Mouse (Mus musculus): ENCODE measurements around the gene Mcoln2. TPM values are rescaled to one million over a fixed set of nuclear protein-coding genes. Genes with fewer than 3 reads are reported as not detected.
"Not testable (repeated sequence)": the region's sequence is repeated elsewhere in the genome, so short reads cannot be mapped to it uniquely, and the experiment has no call there.

The Mcoln2 gene
- total RNA-seq, 2 experiments from 2014 or later: not detected

DNA sequence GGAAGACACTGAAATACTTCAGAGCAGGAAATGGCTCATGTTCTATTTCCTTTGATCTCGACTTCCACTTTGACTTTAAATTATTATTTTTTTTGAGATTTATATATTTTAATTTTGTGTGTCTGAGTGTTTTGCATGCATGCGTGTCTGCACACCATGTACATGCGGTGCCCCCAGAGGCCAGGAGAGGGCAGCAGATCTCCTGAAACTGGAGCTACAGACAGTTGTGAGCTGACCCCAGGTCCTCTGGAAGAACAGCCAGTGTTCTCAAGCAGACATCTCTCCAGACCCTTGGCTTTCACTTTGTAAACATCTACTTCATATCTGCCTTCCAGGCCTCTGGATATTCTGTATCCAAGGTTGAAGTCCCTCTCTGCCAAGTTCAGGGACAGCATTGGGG lies 31.4 kb downstream of the Mcoln2 start:
- peak in 1 of 2 experiments; percentile 62 for DNase-seq (ENCODE audit: extremely low spot score in 1 of 2, low spot score in 1 of 2)

DNA sequence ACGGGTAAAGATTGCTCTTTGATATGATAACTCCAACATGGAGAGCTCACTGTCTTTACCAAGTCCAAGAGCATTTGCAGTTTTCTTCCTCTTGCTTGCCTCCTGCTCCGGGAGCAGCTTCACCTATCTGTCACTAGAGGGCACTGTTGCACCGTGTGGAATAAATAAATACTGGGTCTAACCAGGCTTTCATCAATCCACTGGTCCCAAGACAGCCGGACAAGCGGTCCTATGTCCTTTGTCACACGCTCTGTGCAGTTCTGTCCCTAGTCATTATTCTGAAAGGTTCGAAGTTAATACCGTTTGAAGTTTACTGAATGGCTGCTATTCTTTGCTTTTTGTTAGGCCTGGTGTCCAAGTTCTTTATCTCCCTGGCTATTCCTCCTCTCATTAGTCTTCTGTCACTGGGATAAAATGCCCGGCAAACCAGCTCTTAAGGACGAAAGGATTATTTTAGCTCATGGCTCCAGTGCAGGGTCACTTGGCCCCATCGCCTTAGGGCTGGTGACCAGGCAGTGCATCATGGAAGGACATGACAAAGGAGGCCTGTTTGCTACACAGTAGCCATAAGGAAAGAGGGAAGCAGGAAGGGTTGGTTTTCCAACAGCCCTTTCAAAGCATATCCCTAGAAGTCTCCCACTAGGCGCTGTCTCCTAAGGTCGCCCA lies 35.5 kb downstream of the Mcoln2 start:
- peak; percentile 54 to 66 for DNase-seq (ENCODE audit: extremely low spot score in 1 of 2, low spot score in 1 of 2)

DNA sequence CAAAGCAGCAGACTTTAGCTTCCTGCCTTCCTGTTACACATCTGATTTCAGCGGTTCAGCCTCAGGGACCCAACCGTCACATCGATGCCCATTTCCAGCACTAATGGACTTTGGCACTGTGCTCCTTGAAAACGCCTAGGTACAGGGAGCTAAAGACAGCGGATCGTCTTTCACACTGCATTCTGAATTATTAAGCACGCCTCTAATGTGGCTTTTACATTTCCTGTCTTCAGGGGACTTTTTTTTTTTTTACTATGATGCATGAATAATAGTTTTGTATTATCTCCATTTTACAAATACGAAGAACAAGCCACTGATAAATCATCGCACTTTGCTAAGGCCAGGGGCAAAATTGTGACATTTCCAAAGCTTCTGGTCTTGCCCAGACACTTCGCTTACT lies 36.4 kb downstream of the Mcoln2 start:
- no peak for DNase-seq (ENCODE audit: extremely low spot score in 1 of 2, low spot score in 1 of 2)

DNA sequence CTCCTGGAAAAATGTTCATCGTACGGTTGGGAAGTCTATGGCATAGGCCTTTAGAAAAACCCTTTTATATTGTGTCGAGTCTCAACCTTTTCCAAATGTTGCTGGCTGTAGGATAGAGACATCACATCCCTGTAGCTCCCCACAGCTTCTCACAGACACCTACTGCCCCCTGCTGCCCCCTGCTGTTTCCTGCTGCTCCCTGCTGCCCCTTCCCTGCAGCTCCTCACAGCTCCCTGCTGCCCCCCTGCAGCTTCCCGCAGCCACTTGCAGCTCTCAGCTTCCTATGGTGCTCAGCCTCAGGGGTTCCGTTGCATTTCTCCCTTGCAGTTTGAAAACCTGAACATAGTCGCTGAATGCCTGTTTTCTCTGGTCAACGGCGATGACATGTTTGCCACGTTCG lies 40.3 kb downstream of the Mcoln2 start:
- DNase-seq (ENCODE audit: extremely low spot score in 1 of 2, low spot score in 1 of 2): no peak

DNA sequence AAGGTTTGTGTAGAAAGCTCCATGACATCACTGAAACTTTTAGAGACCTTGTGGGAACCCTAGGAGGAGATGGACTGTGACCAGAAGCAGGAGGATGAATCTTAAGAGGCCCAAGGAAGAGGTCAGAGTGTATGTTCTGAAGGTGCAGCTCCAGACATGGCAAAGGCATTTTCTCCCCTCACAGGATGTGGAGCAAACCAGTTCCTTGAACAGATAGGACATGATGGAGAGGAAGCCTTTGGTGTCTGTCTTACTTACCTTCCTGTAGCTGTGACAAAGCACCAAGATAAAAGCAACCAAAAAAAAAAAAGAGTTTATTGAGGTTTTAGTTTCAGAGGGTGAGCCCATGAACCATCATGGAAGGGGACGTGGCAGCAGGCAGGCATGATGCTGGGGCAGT lies 42.9 kb downstream of the Mcoln2 start:
- DNase-seq (ENCODE audit: extremely low spot score in 1 of 2, low spot score in 1 of 2): no peak

DNA sequence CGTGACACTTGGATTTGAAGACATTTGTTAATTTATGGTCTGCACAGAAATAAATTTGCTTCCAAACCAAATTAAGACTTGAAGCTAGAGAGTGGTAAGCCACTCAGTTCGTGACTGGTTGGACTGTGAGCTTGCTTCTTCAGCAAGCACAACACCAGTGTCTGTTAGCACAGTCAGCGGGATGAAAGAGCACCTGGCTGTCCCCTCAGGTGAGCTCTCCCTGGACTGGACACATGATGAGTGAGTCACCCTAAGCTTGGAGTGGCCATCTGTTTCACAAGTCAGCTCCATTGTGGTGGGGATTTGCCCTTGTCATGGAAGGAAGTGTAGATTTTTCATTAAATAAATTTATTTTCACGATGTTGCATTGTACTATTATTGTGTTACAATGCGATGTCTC lies 45.5 kb downstream of the Mcoln2 start:
- DNase-seq (ENCODE audit: extremely low spot score in 1 of 2, low spot score in 1 of 2): no peak

DNA sequence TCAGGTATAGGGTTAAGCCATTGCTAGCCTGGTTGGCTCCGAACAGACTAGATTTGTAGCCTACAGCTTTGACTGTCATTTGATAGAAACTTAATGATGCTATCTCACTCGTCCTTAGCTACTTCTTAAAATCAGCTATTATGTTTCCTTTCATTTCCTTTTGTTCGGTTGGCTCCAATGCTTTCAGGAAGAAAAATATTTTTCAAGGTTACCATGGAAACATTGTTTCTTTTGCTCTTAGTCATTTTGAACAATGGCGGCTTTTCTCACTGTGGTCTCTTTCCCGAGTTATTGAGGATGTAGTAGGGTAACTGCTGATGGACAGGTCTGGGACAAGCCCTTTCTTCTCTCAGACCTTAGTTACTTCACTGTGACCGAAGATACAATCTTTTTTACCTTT lies 46.7 kb downstream of the Mcoln2 start:
- DNase-seq (ENCODE audit: extremely low spot score in 1 of 2, low spot score in 1 of 2): no peak

DNA sequence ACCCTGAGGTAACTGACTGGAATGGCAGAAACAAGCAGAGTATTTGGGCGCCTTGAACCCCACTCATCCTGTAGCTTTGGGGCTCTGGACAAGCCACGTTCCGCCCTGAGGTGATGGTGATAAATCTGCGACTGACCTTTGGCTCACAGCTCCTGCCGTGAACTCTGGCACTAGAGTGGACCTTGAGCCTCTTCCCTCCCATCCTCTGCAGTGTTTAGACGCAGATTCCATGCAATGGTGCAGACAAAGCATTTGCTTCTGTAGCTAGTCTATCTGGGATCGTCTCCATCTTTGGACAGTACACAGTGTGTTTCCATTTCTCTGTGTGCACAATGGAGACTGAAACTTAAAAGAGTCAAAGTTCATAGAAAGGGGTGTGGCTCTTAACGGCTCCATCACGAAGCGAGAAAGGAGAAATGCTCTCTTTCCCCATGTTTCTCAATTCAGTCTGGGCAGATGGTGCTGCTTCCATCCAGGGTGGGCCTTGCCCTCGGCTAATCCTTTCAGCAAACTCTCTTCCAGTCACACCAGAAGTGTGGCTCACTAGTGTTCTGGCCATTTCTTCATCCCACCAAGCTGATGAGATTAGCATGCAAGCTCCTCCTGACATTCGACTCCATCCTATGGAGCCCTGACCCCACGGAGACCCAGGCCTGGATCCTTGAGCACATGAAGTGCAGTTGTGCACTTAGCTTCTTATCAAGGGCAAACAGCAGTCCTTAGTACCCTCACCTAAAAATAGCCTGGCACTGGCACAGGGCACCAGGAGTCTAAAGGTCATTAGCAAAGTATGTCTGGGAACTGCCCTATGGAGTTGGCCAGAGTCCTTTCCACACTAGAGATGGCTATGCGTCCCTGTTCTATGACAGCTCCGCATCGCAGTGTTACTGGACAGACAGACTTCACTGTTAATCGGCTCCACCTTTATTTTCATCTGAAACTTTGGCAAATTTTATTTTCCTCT lies 47.4 kb downstream of the Mcoln2 start:
- DNase-seq (ENCODE audit: extremely low spot score in 1 of 2, low spot score in 1 of 2): no peak

DNA sequence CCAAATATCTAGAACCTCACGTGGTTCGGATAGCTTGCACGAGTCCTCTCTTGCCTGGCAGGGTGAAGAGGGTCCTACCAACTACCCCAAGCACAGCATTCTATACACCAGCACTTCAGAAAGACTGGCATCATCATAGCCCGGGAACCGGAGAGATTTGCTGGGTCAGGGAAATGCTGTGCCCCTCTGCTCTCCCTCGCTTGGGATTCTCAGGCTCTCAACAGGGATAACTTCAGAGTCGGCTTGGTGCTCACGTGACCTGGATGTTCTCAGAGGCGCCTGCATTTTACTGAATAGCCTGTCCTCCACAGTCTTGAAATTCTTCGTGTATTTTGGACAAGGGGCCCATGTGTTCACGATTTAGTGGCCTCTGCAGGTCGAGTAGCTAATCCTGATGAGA lies 48.2 kb downstream of the Mcoln2 start:
- DNase-seq (ENCODE audit: extremely low spot score in 1 of 2, low spot score in 1 of 2): no peak

DNA sequence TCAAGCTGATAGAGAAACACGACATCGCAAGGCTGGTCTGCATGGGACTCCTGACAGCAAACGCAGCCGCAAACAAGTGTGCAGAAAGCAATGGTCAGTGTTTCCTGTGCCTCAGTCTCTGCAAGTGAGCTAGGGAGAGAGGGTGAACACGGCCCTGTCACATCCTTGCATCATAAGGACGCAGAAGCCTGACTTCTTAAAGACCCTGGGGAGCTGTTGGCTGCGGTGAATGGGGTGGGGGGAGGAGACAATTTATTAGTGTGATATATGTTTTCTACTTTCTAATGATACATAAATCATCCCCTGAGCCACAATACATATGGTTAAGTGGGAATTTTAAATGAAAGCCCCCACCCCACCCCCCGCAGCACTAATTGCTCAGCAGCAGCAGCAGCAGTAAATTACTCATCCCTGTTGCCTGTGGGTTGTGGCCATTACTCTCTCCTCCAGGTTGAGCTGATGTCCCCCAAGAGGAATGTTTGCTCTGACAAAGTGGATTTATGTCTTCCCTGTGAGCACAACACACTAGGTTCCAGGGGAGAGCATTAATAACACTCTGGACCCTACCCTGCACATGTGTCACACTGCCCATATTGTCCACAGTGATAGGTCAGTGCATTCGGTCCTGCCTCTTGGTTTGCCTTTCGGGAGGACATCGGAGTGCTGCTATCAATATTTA lies 49.3 kb downstream of the Mcoln2 start:
- no peak for DNase-seq (ENCODE audit: extremely low spot score in 1 of 2, low spot score in 1 of 2)

DNA sequence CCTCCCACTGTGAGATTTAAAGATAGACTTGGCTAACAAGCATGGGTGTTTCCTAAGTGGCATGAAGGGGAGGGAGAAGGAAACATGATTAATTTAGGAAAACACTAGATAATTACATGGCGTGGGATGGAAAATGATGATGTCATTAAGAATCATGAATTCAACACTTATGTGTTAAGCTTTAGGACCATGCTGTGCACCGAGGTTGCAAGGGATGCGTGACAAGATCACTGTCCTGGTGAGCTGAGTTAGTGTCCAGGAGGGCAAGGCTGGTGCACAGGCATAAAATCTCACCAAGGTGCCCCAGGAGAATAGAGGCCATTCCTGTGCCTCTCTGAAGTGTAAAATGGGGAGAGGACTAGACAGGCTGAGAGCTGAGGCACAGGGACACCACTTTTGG lies 49.9 kb downstream of the Mcoln2 start:
- no peak for DNase-seq (ENCODE audit: extremely low spot score in 1 of 2, low spot score in 1 of 2)

DNA sequence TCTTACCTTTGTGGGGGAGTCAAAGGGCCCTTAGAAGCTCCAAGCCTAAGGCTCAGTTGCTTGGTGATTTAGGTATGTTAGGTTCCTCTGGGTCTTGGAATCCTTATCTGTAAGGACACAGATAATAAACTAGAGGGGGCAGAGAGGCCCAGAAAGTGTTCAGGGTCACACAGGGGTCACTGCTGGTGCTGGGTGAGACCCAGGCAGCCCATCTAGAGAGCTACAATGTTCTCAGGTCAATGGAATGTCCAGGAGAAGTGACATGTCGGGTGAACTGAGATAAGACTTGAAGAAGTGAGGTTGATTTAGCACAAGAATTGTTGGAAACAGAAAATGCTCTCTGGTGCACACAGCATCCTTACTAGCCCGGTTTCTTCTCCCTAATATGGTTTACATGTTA lies 54.7 kb downstream of the Mcoln2 start:
- DNase-seq (ENCODE audit: extremely low spot score in 1 of 2, low spot score in 1 of 2): no peak

DNA sequence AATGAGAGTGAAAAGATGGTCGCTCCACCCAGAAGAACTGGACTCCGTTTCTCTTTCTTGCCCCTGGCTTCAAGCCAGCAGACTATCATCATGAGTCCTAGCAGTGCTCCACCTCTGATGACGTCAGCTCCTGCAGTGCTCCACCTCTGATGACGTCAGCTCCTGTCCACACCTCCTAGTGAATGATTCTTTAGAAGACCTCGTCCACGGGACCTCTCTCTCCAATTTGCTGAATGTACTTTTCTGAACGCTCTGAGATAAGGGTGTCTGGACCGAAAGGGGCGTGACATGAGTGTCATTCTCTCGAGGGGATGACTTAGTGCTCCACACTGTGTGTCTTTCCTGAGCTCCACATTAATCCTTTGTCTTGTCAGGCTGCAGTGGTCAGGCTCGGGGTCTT lies 55.7 kb downstream of the Mcoln2 start:
- DNase-seq (ENCODE audit: extremely low spot score in 1 of 2, low spot score in 1 of 2): no peak

DNA sequence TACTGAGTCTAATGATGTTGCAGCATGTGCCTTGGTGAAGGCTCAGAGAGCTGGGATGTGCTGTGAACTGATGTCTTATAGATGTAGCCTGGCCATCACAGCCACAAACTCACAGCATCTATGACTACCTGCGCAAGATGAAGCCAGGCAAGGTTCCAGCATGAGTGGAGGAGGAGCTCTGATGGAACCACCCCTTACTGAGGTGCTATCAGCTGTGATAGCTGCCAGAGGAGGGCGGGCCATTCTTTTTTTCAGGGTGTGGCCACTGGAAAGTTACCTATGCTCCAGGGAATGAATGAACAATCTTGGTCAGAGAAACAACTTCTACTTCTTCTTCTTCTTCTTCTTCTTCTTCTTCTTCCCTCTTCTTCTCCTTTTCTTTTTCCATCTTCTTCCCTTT lies 57.0 kb downstream of the Mcoln2 start:
- DNase-seq (ENCODE audit: extremely low spot score in 1 of 2, low spot score in 1 of 2): no peak

DNA sequence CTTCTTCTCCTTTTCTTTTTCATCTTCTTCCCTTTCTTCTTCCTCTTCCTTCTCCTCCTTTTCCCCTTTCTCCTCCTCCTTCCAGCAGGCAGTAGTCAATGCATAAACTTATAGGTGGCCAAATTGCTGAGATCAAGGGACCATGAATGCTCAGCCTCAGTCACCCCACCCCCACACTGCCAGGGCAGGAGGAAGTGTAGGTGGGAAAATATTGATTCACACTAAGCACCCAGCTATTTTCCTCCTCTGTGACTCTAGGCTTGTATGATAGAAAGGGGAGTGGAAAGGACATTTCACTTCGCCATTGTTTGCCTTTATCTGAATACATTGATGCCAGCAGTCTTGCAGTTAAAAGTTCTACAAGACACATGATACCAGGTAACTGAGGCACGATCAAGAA lies 57.8 kb downstream of the Mcoln2 start:
- DNase-seq (ENCODE audit: extremely low spot score in 1 of 2, low spot score in 1 of 2): no peak

DNA sequence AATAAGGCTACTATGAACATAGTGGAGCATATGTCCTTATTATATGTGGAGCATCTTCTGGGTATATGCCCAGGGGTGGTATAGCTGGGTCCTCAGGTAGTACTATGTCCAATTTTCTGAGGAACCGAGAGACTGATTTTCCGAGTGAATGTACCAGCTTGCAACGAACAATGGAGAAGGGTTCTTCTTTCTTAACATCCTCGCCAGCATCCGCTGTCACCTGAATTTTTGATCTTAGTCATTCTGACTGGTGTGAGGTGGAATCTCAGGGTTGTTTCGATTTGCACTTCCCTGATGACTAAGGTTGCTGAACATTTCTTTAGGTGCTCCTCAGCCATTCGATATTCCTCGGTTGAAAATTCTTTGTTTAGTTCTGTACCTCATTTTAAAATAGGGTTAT lies 60.1 kb downstream of the Mcoln2 start:
- not testable (repeated sequence) for DNase-seq (ENCODE audit: extremely low spot score in 1 of 2, low spot score in 1 of 2)

DNA sequence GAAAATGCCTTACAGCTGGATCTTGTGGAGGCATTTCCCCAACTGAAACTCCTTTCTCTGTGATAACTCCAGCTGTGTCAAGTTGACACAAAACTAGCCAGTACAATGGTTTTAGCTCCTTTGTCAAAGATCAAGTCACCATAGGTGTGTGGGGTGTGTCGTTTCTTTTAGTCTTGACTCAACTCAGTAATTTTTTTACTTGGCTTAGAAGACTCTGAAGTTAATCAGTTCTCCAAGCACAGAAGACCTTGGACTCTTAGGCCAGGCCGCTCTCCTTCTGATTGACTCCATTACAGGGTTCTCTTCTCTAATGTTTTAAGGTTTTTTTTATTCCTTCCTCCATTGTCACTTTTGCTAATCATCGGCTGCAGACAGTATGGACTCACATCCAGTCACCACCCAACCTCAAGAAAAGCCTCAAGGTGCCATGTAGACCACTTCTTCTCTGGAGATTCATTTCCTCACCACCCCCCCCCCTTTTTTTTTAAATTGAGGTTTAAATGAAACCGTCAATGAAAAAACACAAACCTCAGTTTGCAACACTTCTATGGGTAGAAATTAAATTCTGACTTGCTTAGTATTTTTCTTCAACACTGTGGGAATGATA lies 61.6 kb downstream of the Mcoln2 start:
- no peak for DNase-seq (ENCODE audit: extremely low spot score in 1 of 2, low spot score in 1 of 2)

DNA sequence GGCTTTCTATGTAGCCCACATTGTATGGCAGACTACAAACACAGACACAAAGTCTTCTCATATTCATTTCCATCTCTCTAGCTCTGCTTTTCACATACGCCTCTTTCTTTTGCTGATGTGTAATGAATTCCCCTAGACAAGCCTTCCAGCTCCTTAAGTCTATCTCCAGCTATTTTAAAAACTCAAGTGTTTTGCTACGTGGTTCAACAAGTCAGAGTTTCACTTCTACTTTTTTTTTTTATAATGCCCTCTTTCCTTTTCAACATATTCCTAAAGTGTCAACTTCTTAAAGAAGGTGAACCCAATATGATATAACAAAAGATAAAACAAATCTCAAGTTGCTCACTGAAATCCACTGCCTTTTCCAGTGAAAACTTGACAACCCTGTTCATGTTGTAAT lies 62.3 kb downstream of the Mcoln2 start:
- DNase-seq (ENCODE audit: extremely low spot score in 1 of 2, low spot score in 1 of 2): no peak

DNA sequence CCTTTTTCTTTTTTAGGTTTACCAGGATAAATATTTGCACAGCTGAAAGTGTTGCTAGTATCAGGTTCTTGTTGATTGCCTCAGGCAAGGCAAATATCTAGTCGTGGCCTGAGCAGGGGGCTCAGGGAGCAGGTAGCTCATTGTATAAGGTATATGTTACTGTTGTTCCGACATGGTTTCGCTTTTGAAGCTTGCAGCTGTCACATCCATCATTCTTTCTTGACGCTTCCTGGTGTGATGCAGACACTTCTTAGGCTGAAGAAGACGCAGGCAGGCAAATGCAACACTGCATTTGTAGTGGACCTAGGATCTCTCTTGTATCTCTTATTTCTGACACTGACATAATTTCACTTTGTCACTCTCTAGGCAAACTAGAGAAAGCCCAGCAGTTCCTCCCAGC lies 63.7 kb downstream of the Mcoln2 start:
- no peak for DNase-seq (ENCODE audit: extremely low spot score in 1 of 2, low spot score in 1 of 2)

DNA sequence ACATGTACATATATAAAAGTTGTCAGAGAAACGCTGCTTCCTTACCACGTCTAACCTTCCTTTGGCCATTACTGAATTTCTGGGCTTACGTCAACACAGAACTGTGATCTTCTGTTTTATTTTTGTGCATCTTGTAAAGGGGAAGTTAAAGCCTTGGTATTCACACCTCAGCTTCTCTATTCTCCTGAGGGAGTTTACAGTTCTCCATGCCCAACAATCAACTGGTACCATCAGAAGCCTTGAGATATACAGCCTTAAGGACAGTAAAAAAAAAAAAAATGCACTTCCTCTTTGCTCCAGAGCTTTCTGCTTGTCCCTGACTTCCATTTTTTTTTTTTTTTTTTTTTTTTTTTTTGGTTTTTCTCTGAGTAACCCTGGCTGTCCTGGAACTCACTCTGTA lies 66.9 kb downstream of the Mcoln2 start:
- DNase-seq (ENCODE audit: extremely low spot score in 1 of 2, low spot score in 1 of 2): no peak

Measured in layer of hippocampus, postnatal 25 days (tissue).